Mouse (Mus musculus) left cerebral cortex, adult 18-20 months (tissue): ENCODE data around the gene Gpr152. TPM values are rescaled to one million over a fixed set of nuclear protein-coding genes. Genes with fewer than 3 reads are reported as not detected.
"Not testable (repeated sequence)": the region's sequence is repeated elsewhere in the genome, so short reads cannot be mapped to it uniquely, and the experiment has no call there.

ENCODE experiments used
- DNase-seq, 2 experiments: peaks; one replicate each; pipeline ENCODE4 v3.0.0; 2021 to 2022; ENCODE audit warnings: low spot score in 2 of 2, mixed read lengths in 1 of 2
- total RNA-seq, 2 experiments: library from RNA; stranded (reverse); gene quantifications; 2 replicates each; pipeline ENCODE4 v1.2.3; 2021

Gpr152 gene
- total RNA-seq, 2 experiments from 2014 or later = 0.12 TPM

GRCm38 (mm10) chr19:4108535-4108934 lies 31.1 kb upstream of the Gpr152 start:
- no peak for DNase-seq

- no peak for DNase-seq
Observed at GRCm38 (mm10) chr19:4112063-4112960, 27.3 kb upstream of the Gpr152 start.

GRCm38 (mm10) chr19:4113186-4113805 lies 26.3 kb upstream of the Gpr152 start:
- DNase-seq = peak; percentile 87 to 90

GRCm38 (mm10) chr19:4113806-4114230 lies 25.8 kb upstream of the Gpr152 start:
- no peak for DNase-seq

GRCm38 (mm10) chr19:4114551-4114950 lies 25.0 kb upstream of the Gpr152 start:
- no peak for DNase-seq

- no peak for DNase-seq
Observed at GRCm38 (mm10) chr19:4115144-4115543, 24.4 kb upstream of the Gpr152 start.

GRCm38 (mm10) chr19:4115816-4116215 lies 23.8 kb upstream of the Gpr152 start:
- no peak for DNase-seq

- DNase-seq = no peak
Observed at GRCm38 (mm10) chr19:4117006-4117405, 22.6 kb upstream of the Gpr152 start.

- no peak for DNase-seq
Observed at GRCm38 (mm10) chr19:4118350-4118749, 21.2 kb upstream of the Gpr152 start.

- DNase-seq = no peak
Observed at GRCm38 (mm10) chr19:4119716-4120487, 19.7 kb upstream of the Gpr152 start.

- DNase-seq = no peak
Observed at GRCm38 (mm10) chr19:4120496-4120895, 19.1 kb upstream of the Gpr152 start.

- DNase-seq = peak; percentile 97 to 98
Observed at GRCm38 (mm10) chr19:4121097-4121805, 18.3 kb upstream of the Gpr152 start.

GRCm38 (mm10) chr19:4121896-4122295 lies 17.7 kb upstream of the Gpr152 start:
- DNase-seq = not testable (repeated sequence)

- no peak for DNase-seq
Observed at GRCm38 (mm10) chr19:4122411-4123370, 16.9 kb upstream of the Gpr152 start.

GRCm38 (mm10) chr19:4124432-4124831 lies 15.2 kb upstream of the Gpr152 start:
- no peak for DNase-seq

GRCm38 (mm10) chr19:4125268-4125667 lies 14.3 kb upstream of the Gpr152 start:
- DNase-seq = peak in 1 of 2 experiments; percentile 24

GRCm38 (mm10) chr19:4125741-4126696 lies 13.6 kb upstream of the Gpr152 start, which contains the start of gene Aip:
Aip (minus strand) TSS chr19:4125858.
- DNase-seq = peak; percentile 96 to 98

- DNase-seq = no peak
Observed at GRCm38 (mm10) chr19:4126759-4127495, 12.7 kb upstream of the Gpr152 start.
